Mouse (Mus musculus) cortical plate, adult 2 months (tissue): ENCODE measurements around the gene Stxbp3.

Experiments used
- CTCF ChIP-seq: fragments of 200-500 bp; IDR thresholded peaks from 2 replicates; pipeline ENCODE4 v1.5.1; 2011; ENCODE audit warnings: mild to moderate bottlenecking, control low read depth, low read length; ENCODE audit not compliant: insufficient read depth; ENCODE audit errors: extremely low read depth
- POLR2A ChIP-seq: fragments of 200-500 bp; IDR thresholded peaks from 2 replicates; pipeline ENCODE4 v1.6.1; 2011; ENCODE audit warnings: mild to moderate bottlenecking, low read length, control low read depth; ENCODE audit not compliant: insufficient read depth; ENCODE audit errors: extremely low read depth

DNA sequence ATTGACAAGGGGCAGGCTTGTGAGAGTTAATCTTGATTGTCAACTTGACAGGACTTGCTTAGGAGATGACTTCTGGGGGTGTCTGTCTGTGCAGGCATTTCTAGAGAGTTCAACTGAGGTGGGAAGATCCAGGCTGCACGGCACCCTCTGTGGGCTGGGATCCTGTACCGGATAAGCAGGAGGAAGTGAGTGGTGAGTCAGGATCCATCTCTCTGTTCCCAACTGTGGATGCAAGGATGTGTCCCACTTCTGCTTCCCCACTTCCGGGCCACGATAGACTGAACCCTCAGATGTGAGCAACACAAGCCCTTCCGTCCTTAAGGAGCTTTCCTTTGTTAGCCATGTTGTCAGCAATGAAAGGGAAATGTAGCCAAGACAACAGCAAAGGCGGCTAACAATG is 53.8 kb downstream of the Stxbp3 start:
- TF ChIP-seq CTCF (no peak), POLR2A (no peak)
